Mouse (Mus musculus) bone marrow, adult 2 months (tissue): Measurements from ENCODE around the gene Hira. TPM values are rescaled to one million over a fixed set of nuclear protein-coding genes. Genes with fewer than 3 reads are reported as not detected.
"Not testable (repeated sequence)": the region's sequence is repeated elsewhere in the genome, so short reads cannot be mapped to it uniquely, and the experiment has no call there.

ENCODE experiments used
- H3K27ac ChIP-seq: fragments of 200-500 bp; 2 replicates; pipeline ENCODE4 v1.5.1; 2012; ENCODE audit warnings: low read depth, mild to moderate bottlenecking, control low read depth, inconsistent platforms, low read length; ENCODE audit not compliant: control insufficient read depth, poor library complexity, insufficient read depth
- H3K4me1 ChIP-seq: fragments of 200-500 bp; 2 replicates; pipeline ENCODE4 v1.6.1; 2011; ENCODE audit warnings: low read length; ENCODE audit not compliant: control insufficient read depth, insufficient read depth
- H3K4me3 ChIP-seq: fragments of 200-500 bp; replicated peaks from 2 replicates; pipeline ENCODE3; 2011; ENCODE audit warnings: mild to moderate bottlenecking, low read depth, low read length, control low read depth; ENCODE audit not compliant: control insufficient read depth
- CTCF ChIP-seq: fragments of 200-500 bp; IDR thresholded peaks from 2 replicates; pipeline ENCODE4 v1.5.1; 2011; ENCODE audit warnings: low read length, control low read depth; ENCODE audit not compliant: control insufficient read depth, insufficient read depth
- POLR2A ChIP-seq: fragments of 200-500 bp; IDR thresholded peaks from 2 replicates; pipeline ENCODE4 v1.6.1; 2011; ENCODE audit warnings: low read depth, mild to moderate bottlenecking, control low read depth, low read length, borderline replicate concordance; ENCODE audit not compliant: control insufficient read depth
- WGBS: fragments of 180-500 bp; shearing (Covaris S2); methylation state at CpG from one replicate; pipeline ENCODE4 v1.1.7; 2018; 5-methylcytosine and 5-hydroxymethylcytosine counted together
- polyA plus RNA-seq: library from polyadenylated mRNA; stranded (reverse); fragments of >200 nt; gene quantifications from 2 replicates; pipeline ENCODE4 v1.2.4, GENCODE M21; 2011; ENCODE audit warnings: low replicate concordance; ENCODE audit not compliant: missing spikeins, insufficient read depth, insufficient read length

Hira gene
- polyA plus RNA-seq, 1 experiment: 30.9 TPM

GRCm38 (mm10) chr16:18858551-18858950, 18.3 kb upstream of the Hira start:
- Histone ChIP-seq H3K27ac (no peak overlapping the region), H3K4me1 (no peaks in the 10 kb centered on the region; the same call in 1 of the 2 replicates), H3K4me3 (no peak overlapping the region)
- TF ChIP-seq POLR2A (no peak), CTCF (no peak)

- Histone ChIP-seq H3K27ac (no peak overlapping the region), H3K4me1 (no peaks in the 10 kb centered on the region), H3K4me3 (no peak overlapping the region)
- 70% methylated on average over 1 of the region's 1 CpGs for WGBS
- no peak for TF ChIP-seq POLR2A
- no peak for TF ChIP-seq CTCF
Observed at GRCm38 (mm10) chr16:18860186-18860585, 16.7 kb upstream of the Hira start.

GRCm38 (mm10) chr16:18870495-18870894, 6.3 kb upstream of the Hira start:
- 60% methylated on average over 1 of the region's 1 CpGs for WGBS
- H3K27ac ChIP-seq, H3K4me3 ChIP-seq: not testable (repeated sequence)

GRCm38 (mm10) chr16:18876091-18876441, 771 bp upstream of the Hira start:
- TF ChIP-seq CTCF (no peak), POLR2A (no peak)
- Histone ChIP-seq H3K27ac (peak overlapping the region; percentile 99), H3K4me3 (peak overlapping the region; percentile 89), H3K4me1 (no peaks in the 10 kb centered on the region; the same call in 1 of the 2 replicates)
- WGBS: under 1% methylated on average over 17 of the region's 17 CpGs

More at GRCm38 (mm10) chr16:18870495-18870894, 6.3 kb upstream of the Hira start:
- not testable (repeated sequence) for H3K4me1 ChIP-seq

- H3K4me3 ChIP-seq: peak overlapping the region; percentile 99
- under 1% methylated on average over 43 of the region's 43 CpGs for WGBS
- H3K27ac ChIP-seq: peak overlapping the region; percentile 99
- H3K4me1 ChIP-seq: no peaks in the 10 kb centered on the region; the same call in 1 of the 2 replicates
- TF ChIP-seq CTCF (peak; percentile 36; the same call in 1 of the 2 replicates), POLR2A (no peak)
Observed at GRCm38 (mm10) chr16:18877386-18878090, 701 bp downstream of the Hira start.

GRCm38 (mm10) chr16:18878091-18878720, 1.4 kb downstream of the Hira start:
- WGBS: 13% methylated on average over 20 of the region's 20 CpGs
- Histone ChIP-seq H3K4me3 (peak overlapping the region; percentile 99), H3K27ac (peak overlapping the region; percentile 99), H3K4me1 (no peaks in the 10 kb centered on the region; the same call in 1 of the 2 replicates)
- TF ChIP-seq POLR2A (no peak), CTCF (no peak)

GRCm38 (mm10) chr16:18884044-18884443, 7.2 kb downstream of the Hira start:
- Histone ChIP-seq H3K4me1 (no peaks in the 10 kb centered on the region; the same call in 1 of the 2 replicates), H3K4me3 (no peak overlapping the region), H3K27ac (no peak overlapping the region)
- no peak for TF ChIP-seq CTCF
- no peak for TF ChIP-seq POLR2A

GRCm38 (mm10) chr16:18893840-18894372, 17.1 kb downstream of the Hira start:
- TF ChIP-seq POLR2A (no peak), CTCF (no peak)
- WGBS: 81% methylated on average over 4 of the region's 4 CpGs

More at GRCm38 (mm10) chr16:18893840-18894372, 17.1 kb downstream of the Hira start:
- no peak overlapping the region for H3K27ac ChIP-seq
- no peaks in the 10 kb centered on the region; the same call in 1 of the 2 replicates for H3K4me1 ChIP-seq
- no peak overlapping the region for H3K4me3 ChIP-seq
